Mouse (Mus musculus): ENCODE measurements at regions not wholly inside any gene's neighbourhood (a gene's known extent, or its start where the extent isn't known, plus 50 kb on each side); places are given as distances from the start of the nearest gene placed in this dataset.

DNA sequence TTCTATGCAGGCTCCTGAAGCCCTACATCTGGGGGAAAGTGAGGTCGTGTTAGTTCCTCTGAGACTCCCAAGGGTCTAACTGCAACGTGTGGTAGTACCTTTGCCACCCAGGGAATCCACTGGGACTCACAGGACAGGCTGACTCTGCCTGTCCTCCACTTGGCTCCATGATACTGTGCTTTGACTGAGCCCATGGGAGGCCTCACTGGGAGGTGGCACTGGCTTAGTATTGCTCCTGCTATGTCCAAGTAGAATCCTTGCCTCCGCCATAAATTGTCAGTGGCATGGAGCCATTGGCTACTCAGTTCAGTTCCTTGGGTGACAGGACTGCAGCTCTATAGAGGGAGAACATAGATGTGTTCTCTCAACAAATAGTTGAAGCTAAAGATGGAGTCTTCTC lies 81.1 kb downstream of the Irs2 start:
- TF ChIP-seq POLR2A (IDR thresholded peaks at IDR 0.05; ENCODE audit: low read depth, low read length) (no peak), CTCF (conservative IDR thresholded peaks at IDR 0.05; ENCODE audit: insufficient read depth, insufficient read length, low read depth, low read length) (no peak)
